Mouse (Mus musculus) kidney, adult 2 months (tissue): ENCODE measurements around the gene Itga6. TPM values are rescaled to one million over a fixed set of nuclear protein-coding genes. Genes with fewer than 3 reads are reported as not detected.
A peak's percentile ranks its signal among the peaks of the same experiment; 100 is the strongest.

Experiments used
- DNase-seq: peaks from one replicate; pipeline ENCODE4 v3.0.0; 2021
- H3K27ac ChIP-seq: fragments of 200-500 bp; 2 replicates; pipeline ENCODE4 v1.5.1; 2012; ENCODE audit warnings: low read depth, low read length, control low read depth, inconsistent platforms; ENCODE audit not compliant: insufficient read depth
- H3K27me3 ChIP-seq: fragments of 200-500 bp; replicated peaks from 2 replicates; pipeline ENCODE4 v1.6.1; 2012; ENCODE audit warnings: mild to moderate bottlenecking, moderate library complexity, low read length, inconsistent platforms; ENCODE audit not compliant: control insufficient read depth, insufficient read depth
- H3K36me3 ChIP-seq: fragments of 200-500 bp; 2 replicates; pipeline ENCODE4 v1.6.1; 2012; ENCODE audit warnings: mild to moderate bottlenecking, moderate library complexity, low read length, inconsistent platforms; ENCODE audit not compliant: control insufficient read depth, insufficient read depth
- H3K4me1 ChIP-seq: fragments of 200-500 bp; 2 replicates; pipeline ENCODE4 v1.6.1; 2011; ENCODE audit warnings: low read length; ENCODE audit not compliant: control insufficient read depth, insufficient read depth
- H3K4me3 ChIP-seq: fragments of 200-500 bp; 2 replicates; pipeline ENCODE4 v1.5.1; 2011; ENCODE audit warnings: mild to moderate bottlenecking, low read depth, low read length, control low read depth; ENCODE audit not compliant: insufficient read depth
- CTCF ChIP-seq: fragments of 200-500 bp; conservative IDR thresholded peaks from 2 replicates; pipeline ENCODE4 v1.5.1; 2011; ENCODE audit warnings: low read depth, mild to moderate bottlenecking, control low read depth, low read length, moderate library complexity, mixed read lengths; ENCODE audit not compliant: insufficient read depth, insufficient read length
- POLR2A ChIP-seq: fragments of 200-500 bp; IDR thresholded peaks from one replicate; pipeline ENCODE4 v1.6.1; 2011; ENCODE audit warnings: low read depth, low read length, control low read depth
- WGBS: fragments of 180-500 bp; shearing (Covaris S2); methylation state at CpG from one replicate; pipeline ENCODE4 v1.1.7; 2018; 5-methylcytosine and 5-hydroxymethylcytosine counted together
- polyA plus RNA-seq: library from polyadenylated mRNA; depleted of rRNA; stranded (reverse); fragments of >200 nt; gene quantifications from 2 replicates; pipeline ENCODE4 v1.2.3, GENCODE M21; 2012

Gene Itga6
- polyA plus RNA-seq, 1 experiment = 58.7 TPM

GRCm38 (mm10) chr2:71805120-71805519, 59.7 kb downstream of the Itga6 start:
- 37% methylated on average over 7 of the region's 7 CpGs for WGBS
- DNase-seq = peak; percentile 62
- Histone ChIP-seq H3K27me3 (no peaks in the 10 kb centered on the region), H3K4me1 (peaks cover 34% of the 10 kb centered on the region), H3K4me3 (no peak overlapping the region), H3K27ac (peak overlapping the region; percentile 41), H3K36me3 (no peaks in the 10 kb centered on the region)
- TF ChIP-seq CTCF (no peak), POLR2A (no peak)

GRCm38 (mm10) chr2:71805611-71806567, 60.5 kb downstream of the Itga6 start:
- Histone ChIP-seq H3K27ac (peak overlapping the region; percentile 41), H3K27me3 (no peaks in the 10 kb centered on the region), H3K4me1 (peaks cover 27% of the 10 kb centered on the region), H3K36me3 (no peaks in the 10 kb centered on the region), H3K4me3 (no peak overlapping the region)
- no peak for DNase-seq
- 65% methylated on average over 11 of the region's 11 CpGs for WGBS
- no peak for TF ChIP-seq POLR2A
- TF ChIP-seq CTCF = no peak

- 68% methylated on average over 10 of the region's 10 CpGs for WGBS
Measured at GRCm38 (mm10) chr2:71809289-71809860, 64.0 kb downstream of the Itga6 start.

GRCm38 (mm10) chr2:71810010-71810409, 64.6 kb downstream of the Itga6 start:
- H3K27ac ChIP-seq = no peak overlapping the region
- TF ChIP-seq POLR2A = no peak
- no peak for TF ChIP-seq CTCF
- H3K4me3 ChIP-seq = no peak overlapping the region
- no peak for DNase-seq
- WGBS = 86% methylated on average over 11 of the region's 11 CpGs
- H3K27me3 ChIP-seq = no peaks in the 10 kb centered on the region
- no peaks in the 10 kb centered on the region for H3K36me3 ChIP-seq
- peaks cover 39% of the 10 kb centered on the region for H3K4me1 ChIP-seq

More at GRCm38 (mm10) chr2:71809289-71809860, 64.0 kb downstream of the Itga6 start:
- DNase-seq = no peak
- peaks cover 35% of the 10 kb centered on the region for H3K4me1 ChIP-seq
- TF ChIP-seq CTCF = no peak
- no peak for TF ChIP-seq POLR2A
- no peaks in the 10 kb centered on the region for H3K36me3 ChIP-seq
- H3K27me3 ChIP-seq = no peaks in the 10 kb centered on the region
- H3K27ac ChIP-seq = no peak overlapping the region
- no peak overlapping the region for H3K4me3 ChIP-seq

- no peaks in the 10 kb centered on the region for H3K36me3 ChIP-seq
- no peak for TF ChIP-seq CTCF
- TF ChIP-seq POLR2A = no peak
- 64% methylated on average over 6 of the region's 6 CpGs for WGBS
- DNase-seq = no peak
- H3K4me1 ChIP-seq = peaks cover 38% of the 10 kb centered on the region
- H3K27me3 ChIP-seq = no peaks in the 10 kb centered on the region
- no peak overlapping the region for H3K4me3 ChIP-seq
- H3K27ac ChIP-seq = no peak overlapping the region
Measured at GRCm38 (mm10) chr2:71810906-71811305, 65.5 kb downstream of the Itga6 start.

- 20% methylated on average over 12 of the region's 12 CpGs for WGBS
- DNase-seq = peak; percentile 87
- no peak overlapping the region for H3K4me3 ChIP-seq
- TF ChIP-seq CTCF (peak; percentile 89), POLR2A (no peak)
- no peaks in the 10 kb centered on the region for H3K36me3 ChIP-seq
- H3K4me1 ChIP-seq = peaks cover 35% of the 10 kb centered on the region; the same call in 1 of the 2 replicates
- peak overlapping the region; percentile 4; the same call in 1 of the 2 replicates for H3K27ac ChIP-seq
- no peaks in the 10 kb centered on the region for H3K27me3 ChIP-seq
Measured at GRCm38 (mm10) chr2:71812221-71813021, 67.0 kb downstream of the Itga6 start.
